Comparison of ENCODE assay signal across 33 mouse cellular contexts in the genomic region with DNA sequence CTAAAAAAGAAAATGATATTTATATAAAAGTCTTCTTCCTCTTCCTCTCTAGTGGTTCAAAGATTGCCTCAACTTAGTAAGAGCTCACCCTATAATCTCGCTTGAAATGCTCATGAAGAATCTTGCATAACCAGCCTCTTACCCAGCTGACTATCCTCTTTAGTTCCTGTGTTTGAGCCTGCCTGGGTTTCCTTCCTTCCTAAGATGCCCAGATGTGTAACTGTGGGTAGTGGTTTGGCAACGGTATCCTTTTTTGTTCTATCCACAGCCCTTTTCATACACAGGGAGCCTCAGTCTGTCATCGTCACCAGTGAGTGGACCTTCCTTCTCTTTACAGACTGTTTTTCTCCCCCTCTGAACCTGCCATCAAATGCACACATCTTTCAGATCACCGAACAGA.
A peak's percentile ranks its signal among the peaks of the same experiment; 100 is the strongest.
DNase-seq lines count a peak whose midpoint lies in the region; ATAC-seq and TF ChIP-seq lines count a peak whose summit lies in the region.
"Had no signal": no experiment of that assay in that cellular context is flagged by ENCODE, and none has a peak within 500 bp of the region (broad histone marks: within the 10 kb centered on the region; RNA-seq: fewer than 3 reads in every experiment).

No protein-coding gene starts in this region.

- peak overlapping the region; percentile 29; the same call in 1 of the 2 replicates for H3K27ac ChIP-seq in bone marrow, adult 2 months (ENCODE audit: control insufficient read depth, insufficient read depth, low read depth, low read length, poor library complexity)
- no peak overlapping the region for H3K27ac ChIP-seq in forebrain, embryonic 13.5 days
- H3K27ac ChIP-seq in heart, embryonic 10.5 days: no peak overlapping the region
- H3K27ac ChIP-seq: embryonic facial prominence, embryonic 13.5 days; forebrain, embryonic 10.5 days; gastrocnemius, adult 2 months; heart, adult 2 months; heart, embryonic 13.5 days; intestine, embryonic 15.5 days; liver, embryonic 14.5 days; lung, embryonic 15.5 days; midbrain, embryonic 12.5 days; stomach, postnatal 0 days had no signal

- H3K27me3 ChIP-seq in forebrain, embryonic 13.5 days: no peaks in the 10 kb centered on the region
- H3K27me3 ChIP-seq in heart, embryonic 10.5 days (ENCODE audit: insufficient read depth, poor library complexity, severe bottlenecking): no peaks in the 10 kb centered on the region
- H3K27me3 ChIP-seq: CH12.LX; embryonic facial prominence, embryonic 13.5 days; heart, embryonic 13.5 days; intestine, embryonic 15.5 days; lung, embryonic 15.5 days; megakaryocyte, embryonic 14.5 days; midbrain, embryonic 12.5 days had no signal

- peaks cover 11% of the 10 kb centered on the region for H3K4me1 ChIP-seq in bone marrow, adult 2 months (ENCODE audit: control insufficient read depth, insufficient read depth, low read length)
- H3K4me1 ChIP-seq in forebrain, embryonic 13.5 days: no peaks in the 10 kb centered on the region
- H3K4me1 ChIP-seq in heart, embryonic 10.5 days: no peaks in the 10 kb centered on the region
- H3K4me1 ChIP-seq: forebrain, embryonic 10.5 days; intestine, embryonic 15.5 days; lung, embryonic 15.5 days; midbrain, embryonic 12.5 days had no signal

- no peak for TF ChIP-seq POLR2A in bone marrow, adult 2 months (IDR thresholded peaks at IDR 0.05; ENCODE audit: borderline replicate concordance, control insufficient read depth, low read depth, low read length)

- no peak overlapping the region for H3K4me3 ChIP-seq in bone marrow, adult 2 months (replicated peaks; ENCODE audit: control insufficient read depth, low read depth, low read length)
- H3K4me3 ChIP-seq in forebrain, embryonic 13.5 days: no peak overlapping the region
- no peak overlapping the region for H3K4me3 ChIP-seq in heart, embryonic 10.5 days
- H3K4me3 ChIP-seq: embryonic facial prominence, embryonic 13.5 days; forebrain, embryonic 10.5 days; gastrocnemius, adult 2 months; heart, adult 2 months; heart, embryonic 13.5 days; intestine, embryonic 15.5 days; lung, embryonic 15.5 days; megakaryocyte, embryonic 14.5 days; midbrain, embryonic 12.5 days had no signal

- ATAC-seq in megakaryocyte, adult 5-6 weeks (ENCODE audit: poor library complexity, severe bottlenecking): peak; percentile 64
- ATAC-seq in forebrain, embryonic 13.5 days: no peak
- ATAC-seq: forebrain, embryonic 16.5 days; hindbrain, embryonic 16.5 days; intestine, embryonic 15.5 days had no signal

- H3K9me3 ChIP-seq in forebrain, embryonic 13.5 days (replicated peaks): no peaks in the 10 kb centered on the region
- no peaks in the 10 kb centered on the region for H3K9me3 ChIP-seq in heart, embryonic 10.5 days
- H3K9me3 ChIP-seq: embryonic facial prominence, embryonic 13.5 days; forebrain, embryonic 10.5 days; heart, embryonic 13.5 days; intestine, embryonic 15.5 days; lung, embryonic 15.5 days; midbrain, embryonic 12.5 days had no signal

- no peak for TF ChIP-seq CTCF in bone marrow, adult 2 months (IDR thresholded peaks at IDR 0.05; ENCODE audit: control insufficient read depth, insufficient read depth, low read length)

- H3K36me3 ChIP-seq in forebrain, embryonic 13.5 days (ENCODE audit: poor library complexity, severe bottlenecking): no peaks in the 10 kb centered on the region
- H3K36me3 ChIP-seq in heart, embryonic 10.5 days: no peaks in the 10 kb centered on the region
- H3K36me3 ChIP-seq: embryonic facial prominence, embryonic 13.5 days; forebrain, embryonic 10.5 days; heart, embryonic 13.5 days; intestine, embryonic 15.5 days; lung, embryonic 15.5 days; midbrain, embryonic 12.5 days had no signal

- peak; percentile 50 for DNase-seq in thymus, postnatal 0 days (ENCODE audit: low spot score)
- DNase-seq in thymus, postnatal 25 days: no peak
- DNase-seq in heart, embryonic 10.5 days (ENCODE audit: low spot score): no peak
- DNase-seq in ovary, postnatal 14 days (ENCODE audit: low spot score): no peak
- DNase-seq: adrenal gland, postnatal 10 days; B cell, adult 2 months; cerebellum, adult 11 months; cerebellum, adult 9-11 months; gastrocnemius, adult 2 months; gastrocnemius, postnatal 36 days; heart, adult 2 months; heart, postnatal 14 days; kidney, adult 2 months; layer of hippocampus, postnatal 36 days; left cerebral cortex, postnatal 4 days; right cerebral cortex, postnatal 25 days; spleen, adult 18-20 months; thymus, adult 18-20 months had no signal

- WGBS in bone marrow, adult 2 months: 6% methylated on average over 4 of the region's 4 CpGs
- WGBS in forebrain, embryonic 13.5 days: 98% methylated on average over 4 of the region's 4 CpGs
- WGBS in heart, embryonic 10.5 days: 89% methylated on average over 4 of the region's 4 CpGs

- no peak overlapping the region for H3K4me2 ChIP-seq in forebrain, embryonic 13.5 days
- H3K4me2 ChIP-seq: embryonic facial prominence, embryonic 13.5 days; heart, embryonic 13.5 days; intestine, embryonic 15.5 days; lung, embryonic 15.5 days; midbrain, embryonic 12.5 days had no signal

- no peak overlapping the region for H3K9ac ChIP-seq in forebrain, embryonic 13.5 days
- H3K9ac ChIP-seq: embryonic facial prominence, embryonic 13.5 days; heart, embryonic 13.5 days; intestine, embryonic 15.5 days; liver, embryonic 14.5 days; lung, embryonic 15.5 days; midbrain, embryonic 12.5 days had no signal
